Mouse (Mus musculus) cerebellum, postnatal 4 days (tissue): ENCODE measurements at regions not wholly inside any gene's neighbourhood (a gene's known extent, or its start where the extent isn't known, plus 50 kb on each side); places are given as distances from the start of the nearest gene placed in this dataset.
A peak's percentile ranks its signal among the peaks of the same experiment; 100 is the strongest.

Experiments used
- DNase-seq, 2 experiments: peaks; one replicate each; pipeline ENCODE4 v3.0.0; 2022; ENCODE audit warnings: low spot score in 2 of 2, mixed read lengths in 1 of 2

- no peak for DNase-seq
Observed at GRCm38 (mm10) chr12:16018237-16018636, 201.5 kb upstream of the Trib2 start.

DNA sequence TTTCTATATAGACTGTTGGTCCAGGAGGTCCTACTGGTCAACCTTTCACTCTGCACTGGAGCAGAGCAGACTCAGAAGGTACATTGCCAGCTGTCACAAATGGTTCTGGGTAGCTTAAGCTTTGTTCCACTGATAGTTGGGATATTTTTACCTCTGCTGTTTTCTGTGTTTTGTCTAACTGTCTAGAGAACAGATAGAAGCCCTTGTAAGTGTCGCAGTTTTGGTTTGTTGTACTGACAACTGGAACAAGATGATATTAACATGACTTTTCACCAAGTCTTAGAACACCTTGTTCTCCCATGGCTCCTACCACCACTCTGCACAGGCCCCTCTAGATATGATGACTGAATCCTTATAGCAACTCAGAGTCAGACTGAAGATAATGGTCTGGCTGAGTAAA is 199.9 kb upstream of the Trib2 start:
- no peak for DNase-seq

DNA sequence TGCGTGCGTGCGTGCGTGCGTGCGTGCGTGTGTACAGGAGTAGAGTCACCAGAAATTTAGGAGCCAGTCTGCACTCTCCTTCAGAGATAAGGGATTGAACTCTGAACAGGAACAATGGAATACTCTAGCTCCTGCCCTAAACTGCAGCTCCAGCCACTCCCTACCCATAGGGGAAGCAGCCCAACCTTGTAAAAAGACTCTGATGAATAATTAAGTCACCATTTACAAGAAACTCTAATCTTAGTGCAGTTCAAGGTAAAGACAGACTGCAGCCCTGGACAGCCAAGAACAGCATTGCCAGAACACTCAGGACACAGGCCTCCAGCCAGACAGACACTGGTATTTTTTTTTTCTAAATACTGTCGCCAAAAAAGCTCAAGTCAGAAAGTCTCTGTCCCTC is 198.9 kb upstream of the Trib2 start:
- no peak for DNase-seq

GRCm38 (mm10) chr12:16014679-16015078 is 198.0 kb upstream of the Trib2 start:
- no peak for DNase-seq

- DNase-seq: no peak
Observed at GRCm38 (mm10) chr12:16013861-16014630, 197.3 kb upstream of the Trib2 start.

DNA sequence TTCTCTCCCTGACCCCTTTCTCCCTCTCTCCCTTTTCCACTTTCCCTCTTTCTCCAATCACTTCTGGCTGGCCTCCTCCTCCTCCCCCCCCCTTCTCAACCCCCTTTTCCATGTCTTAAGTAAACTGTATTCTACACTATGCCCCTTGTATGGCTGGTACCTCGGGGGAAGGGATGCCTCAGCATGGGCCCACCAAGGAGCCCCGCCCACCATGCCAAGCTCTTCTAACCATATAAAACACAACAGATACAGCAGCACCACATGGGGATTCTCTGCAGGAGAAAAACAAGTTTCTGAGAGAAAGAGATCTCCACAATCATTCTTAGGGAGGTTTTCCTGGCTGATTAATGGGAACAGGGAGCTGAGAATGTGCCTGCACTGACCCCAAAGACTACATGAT is 196.6 kb upstream of the Trib2 start:
- no peak for DNase-seq

DNA sequence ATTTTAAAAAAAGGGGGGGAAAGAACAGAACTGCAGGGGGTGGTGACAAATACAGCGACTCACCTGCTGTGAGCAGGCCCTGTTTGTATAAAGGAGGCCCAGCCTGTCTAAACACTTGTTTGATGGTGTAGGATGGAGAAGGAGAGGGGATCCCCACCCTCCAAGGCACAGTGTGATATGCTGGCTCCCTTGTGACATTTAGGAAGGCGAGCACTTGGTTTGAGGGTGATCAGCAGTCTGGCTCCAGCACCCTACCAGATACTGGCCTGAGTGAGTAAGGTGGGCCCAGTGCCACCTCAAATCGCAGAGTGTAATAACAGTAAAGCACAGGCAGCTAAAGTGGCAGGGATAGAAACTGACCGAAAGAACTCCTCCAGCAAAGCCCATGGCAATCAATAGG is 195.4 kb upstream of the Trib2 start:
- DNase-seq: no peak

DNA sequence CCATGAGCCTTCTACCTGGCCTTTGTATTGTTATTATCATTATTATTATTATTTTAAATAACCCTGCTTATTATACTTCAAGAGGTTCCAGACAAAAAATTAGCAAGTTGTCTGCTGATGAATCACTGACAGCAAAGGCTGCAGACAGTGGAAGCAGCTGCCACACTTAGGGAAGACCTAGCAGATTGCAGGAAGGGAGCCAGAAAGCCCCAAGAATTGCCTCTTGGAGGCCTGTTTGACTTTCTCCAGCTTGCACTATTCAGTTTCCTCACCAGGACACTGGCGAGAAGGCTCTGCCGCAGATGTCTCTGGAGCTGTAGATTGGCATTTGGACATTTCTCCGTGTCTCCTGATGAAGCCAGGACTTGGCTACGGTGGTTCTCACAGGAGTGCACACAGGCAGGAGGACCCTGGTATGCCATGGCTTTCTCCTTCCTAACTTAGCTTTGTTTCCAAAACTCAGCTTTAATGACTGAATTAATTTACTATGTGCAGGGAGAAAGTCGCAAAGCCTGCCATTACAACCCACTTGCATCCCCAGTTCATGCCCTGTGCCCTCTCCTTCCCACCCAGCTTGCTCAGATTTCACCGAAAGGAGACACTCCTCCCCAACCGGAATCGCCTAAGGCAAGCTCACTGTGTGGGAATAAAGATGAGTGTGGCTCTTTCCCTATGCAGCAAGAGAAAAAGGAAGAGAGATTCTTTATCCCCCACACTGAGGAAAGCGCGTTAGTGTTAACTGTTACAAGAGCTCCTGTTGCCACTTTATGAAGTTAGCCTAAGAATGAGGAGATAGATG is 193.3 kb upstream of the Trib2 start:
- DNase-seq: peak in 1 of 2 experiments; percentile 21

DNA sequence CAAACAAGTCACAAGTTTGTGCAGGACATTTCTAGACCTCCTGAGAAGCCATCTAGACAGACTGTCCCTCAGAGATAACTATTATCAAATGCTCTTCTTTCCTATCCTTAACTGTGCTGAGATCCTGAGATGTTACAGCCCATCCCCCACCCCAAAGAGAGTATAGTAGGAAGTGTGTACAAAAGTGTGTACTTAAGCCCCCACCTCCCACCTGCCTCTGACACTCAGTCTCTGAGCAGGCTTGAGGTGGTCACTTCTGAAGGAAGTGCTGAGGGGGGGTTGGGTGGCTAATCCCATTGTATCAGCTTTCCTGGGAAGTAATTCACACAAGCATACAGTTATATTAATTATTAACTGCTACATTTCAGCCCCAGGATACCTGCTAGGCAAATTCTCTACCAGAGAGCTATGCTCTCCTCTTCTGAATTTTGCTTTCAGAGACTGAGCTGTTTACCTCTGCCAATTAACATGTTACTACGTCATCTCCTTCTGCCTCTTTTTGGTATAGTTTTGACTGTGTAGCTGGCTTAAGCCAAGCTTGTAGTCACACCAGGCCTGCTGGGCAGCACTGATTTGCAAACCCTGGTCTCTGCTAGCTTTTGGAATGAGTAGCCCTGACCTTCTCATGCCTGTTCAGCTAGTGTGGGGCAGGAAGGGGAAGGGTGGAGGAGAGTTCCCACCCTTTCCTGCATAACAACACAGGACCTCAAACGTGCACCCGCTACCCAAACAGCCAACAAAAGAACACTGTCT is 192.2 kb upstream of the Trib2 start:
- no peak for DNase-seq

- DNase-seq: no peak
Observed at GRCm38 (mm10) chr12:16008261-16008660, 191.5 kb upstream of the Trib2 start.

DNA sequence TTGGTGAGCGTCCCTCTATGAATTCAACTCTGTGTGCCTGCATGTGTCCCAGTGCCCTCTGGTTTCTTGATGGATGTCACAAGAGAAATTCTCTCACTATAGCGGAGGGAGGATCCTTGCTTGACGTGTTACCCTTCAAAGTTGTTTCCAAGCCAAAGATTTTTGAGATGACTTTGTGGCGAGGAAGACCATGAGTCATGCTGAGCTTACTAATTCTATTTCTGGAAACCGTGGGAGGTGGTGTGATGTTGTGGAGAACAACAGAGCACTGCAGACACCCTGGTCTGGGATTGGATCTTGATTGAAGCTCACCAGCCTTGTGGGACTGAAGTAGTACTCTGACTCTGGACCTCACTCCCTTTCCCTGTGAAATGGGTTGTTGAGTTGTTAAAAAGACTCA is 190.0 kb upstream of the Trib2 start:
- DNase-seq: no peak

DNA sequence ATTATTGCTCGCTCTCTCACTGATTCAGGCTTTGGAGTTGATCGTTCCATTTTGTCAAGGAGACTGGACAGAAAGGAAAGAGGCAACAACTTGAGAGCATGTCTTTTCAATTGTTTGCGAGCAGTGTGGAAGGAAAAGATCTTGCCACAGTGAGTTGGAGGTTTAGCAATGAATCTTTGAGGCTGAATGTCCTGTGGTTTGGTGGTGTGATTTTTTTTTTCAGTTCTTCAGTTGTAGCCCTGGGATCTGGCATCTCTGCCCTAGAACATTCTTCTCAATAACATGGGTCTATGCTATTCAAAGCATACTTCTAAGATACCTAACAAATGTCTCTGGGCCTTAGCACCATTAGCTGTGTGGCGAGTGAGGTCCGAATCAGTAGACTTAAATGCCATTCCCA is 189.6 kb upstream of the Trib2 start:
- DNase-seq: no peak

DNA sequence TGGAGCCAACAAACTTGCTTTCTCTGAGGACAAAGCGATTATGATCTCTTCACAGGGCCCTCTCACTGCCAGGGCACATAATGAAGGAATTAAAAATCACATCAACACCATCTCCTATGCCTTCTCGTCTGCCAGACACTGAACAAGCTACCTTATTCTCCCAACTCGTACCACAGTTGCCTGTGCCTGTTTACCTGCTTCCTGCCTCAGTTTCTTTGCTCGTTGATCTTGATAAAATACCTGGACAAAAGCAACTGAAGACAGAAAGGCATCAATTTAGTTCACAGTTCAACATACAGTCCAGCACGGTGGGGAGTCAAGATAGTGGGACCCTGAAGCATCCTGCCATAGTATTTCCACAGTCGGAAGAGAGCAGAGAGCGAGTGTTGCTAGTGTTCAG is 185.1 kb upstream of the Trib2 start:
- DNase-seq: no peak

GRCm38 (mm10) chr12:16001225-16001624 is 184.5 kb upstream of the Trib2 start:
- DNase-seq: no peak

DNA sequence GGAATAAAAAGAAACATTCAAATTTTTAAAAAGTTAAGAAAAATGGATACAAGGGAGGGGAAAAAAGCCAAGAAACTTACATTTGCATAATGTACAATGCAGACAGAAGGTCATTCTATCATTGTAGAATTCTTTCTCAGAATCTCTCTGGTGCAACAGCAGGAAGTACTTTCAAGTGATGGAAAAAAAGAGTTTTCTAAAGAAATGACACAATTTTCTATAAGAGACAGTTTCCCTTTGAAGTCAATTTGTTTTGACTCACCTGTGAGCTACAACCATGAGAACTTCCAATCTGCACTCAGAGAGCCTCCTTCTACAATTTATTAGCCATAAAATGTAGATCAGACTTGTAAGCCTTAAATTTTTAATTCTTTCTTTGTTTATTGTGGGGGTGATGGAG is 181.6 kb upstream of the Trib2 start:
- DNase-seq: no peak

GRCm38 (mm10) chr12:15993866-15994265 is 177.1 kb upstream of the Trib2 start:
- no peak for DNase-seq

DNA sequence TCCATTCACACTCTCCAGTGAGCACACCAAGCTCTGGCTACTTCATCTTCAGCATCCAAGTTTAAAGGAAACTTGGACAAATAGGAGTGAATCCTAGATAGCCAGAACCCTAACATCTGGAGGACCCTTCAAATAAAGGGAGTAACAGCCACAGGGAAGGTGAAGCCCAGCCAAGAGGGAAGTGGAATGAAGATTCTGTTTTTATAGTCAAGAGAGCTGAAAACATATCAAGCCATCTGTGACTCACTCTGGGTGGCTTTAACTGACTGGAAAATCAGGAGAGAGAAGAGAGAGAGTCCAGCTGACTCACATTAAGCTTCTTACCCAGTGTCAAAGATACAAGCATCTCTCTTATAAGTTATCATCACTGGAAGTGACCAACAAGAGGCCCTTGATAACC is 169.6 kb upstream of the Trib2 start:
- no peak for DNase-seq

- no peak for DNase-seq
Observed at GRCm38 (mm10) chr12:15985649-15986048, 168.9 kb upstream of the Trib2 start.

DNA sequence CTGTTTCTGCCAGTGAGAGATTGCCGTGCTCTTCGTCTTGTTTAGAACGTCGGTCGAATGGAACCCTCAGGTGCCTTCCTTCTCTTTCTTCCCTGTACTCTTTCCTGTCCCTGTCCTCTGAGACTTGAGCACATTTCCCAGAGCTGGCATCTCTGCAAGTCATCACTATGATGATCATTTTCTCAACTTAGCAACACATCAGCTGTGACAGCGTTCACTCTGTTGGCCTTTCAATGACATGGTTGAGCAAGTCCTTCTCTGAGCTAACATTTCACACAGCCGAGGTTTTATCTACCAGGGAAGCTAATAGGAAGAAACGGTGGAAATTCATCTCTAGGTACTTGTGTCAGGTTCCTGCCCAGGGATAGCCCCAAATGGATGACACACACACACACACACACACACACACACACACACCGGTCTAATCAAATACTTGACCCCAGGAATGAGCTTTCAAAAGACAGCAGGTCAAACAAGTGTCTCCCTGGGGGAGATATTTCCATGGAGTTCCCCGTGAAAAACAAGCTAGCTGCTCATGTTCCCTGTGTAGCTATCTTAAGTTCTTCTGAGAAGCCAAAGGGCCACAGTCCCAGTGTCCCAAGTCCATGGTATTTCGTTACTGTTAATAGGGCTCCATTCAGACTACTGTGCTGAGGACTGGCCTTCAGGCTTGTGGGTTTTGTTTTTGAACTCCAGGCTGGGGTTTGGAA is 167.0 kb upstream of the Trib2 start:
- no peak for DNase-seq

GRCm38 (mm10) chr12:15981741-15982140 is 165.0 kb upstream of the Trib2 start:
- DNase-seq: no peak

DNA sequence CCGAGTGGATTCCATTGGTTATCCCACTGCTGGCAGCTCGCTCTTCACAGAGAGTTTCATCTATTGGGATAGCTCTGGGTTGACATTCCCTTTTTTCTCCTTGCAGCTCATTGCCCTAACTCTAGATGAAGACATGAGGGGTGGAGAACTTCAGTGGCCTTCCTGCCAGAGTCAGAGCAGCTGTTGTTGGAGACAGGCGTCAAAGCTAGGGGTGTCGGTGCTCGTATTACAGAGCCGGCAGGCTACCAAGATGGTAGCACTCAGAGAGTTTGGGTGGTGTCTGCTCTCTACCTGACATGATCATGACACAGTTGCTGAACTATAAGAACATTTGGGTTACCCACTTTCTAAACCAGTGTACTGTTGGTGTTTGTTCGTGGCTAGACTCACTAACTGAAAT is 162.5 kb upstream of the Trib2 start:
- no peak for DNase-seq

DNA sequence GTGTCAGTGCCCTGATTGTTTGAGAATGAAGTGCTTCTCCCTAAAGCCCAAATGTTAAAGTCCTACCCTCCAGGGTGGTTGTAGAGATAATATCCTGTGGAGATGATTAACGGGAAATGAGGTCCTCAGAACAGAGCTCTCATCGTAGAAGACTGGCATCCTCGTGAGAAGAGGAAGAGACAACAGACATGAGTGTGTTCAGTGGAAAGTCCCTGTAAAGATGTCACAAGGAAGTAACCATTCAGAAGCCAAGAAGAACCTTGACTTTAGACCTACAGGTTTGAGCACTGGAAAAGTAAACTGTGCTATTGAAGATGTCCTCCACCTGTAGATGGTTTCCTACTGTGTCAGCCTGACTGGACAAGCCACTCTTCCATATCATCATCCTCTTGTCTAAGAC is 155.1 kb upstream of the Trib2 start:
- DNase-seq: no peak
